Mouse (Mus musculus) lung, postnatal 10 days (tissue): Measurements from ENCODE around the gene Clec10a.
"Not testable (repeated sequence)": the region's sequence is repeated elsewhere in the genome, so short reads cannot be mapped to it uniquely, and the experiment has no call there.

Source experiments
- DNase-seq: peaks from one replicate; pipeline ENCODE4 v3.0.0; 2021

The Clec10a gene

DNA sequence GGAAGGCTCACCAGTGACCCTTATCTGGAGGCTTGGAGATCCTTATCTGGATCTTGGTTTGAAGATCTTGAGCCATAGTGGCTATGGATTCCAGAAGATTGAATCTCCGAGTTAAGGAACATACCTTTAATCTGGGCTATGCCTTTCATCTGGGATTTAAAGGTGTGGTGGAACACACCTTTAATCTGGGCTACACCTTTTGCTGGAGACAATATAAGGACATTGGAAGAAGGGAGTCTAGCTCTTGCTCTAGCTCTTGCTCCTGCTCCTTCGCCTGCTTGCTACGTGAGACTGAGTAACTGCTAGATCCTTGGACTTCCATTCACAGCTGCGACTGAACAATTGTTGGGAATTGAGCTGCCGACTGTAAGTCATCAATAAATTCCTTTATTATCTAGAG is at the start of gene Clec10a:
Gene Clec10a, plus strand, starts transcription at position 301 of the 400 bp plus-strand sequence.
- DNase-seq, result not testable (repeated sequence)

DNA sequence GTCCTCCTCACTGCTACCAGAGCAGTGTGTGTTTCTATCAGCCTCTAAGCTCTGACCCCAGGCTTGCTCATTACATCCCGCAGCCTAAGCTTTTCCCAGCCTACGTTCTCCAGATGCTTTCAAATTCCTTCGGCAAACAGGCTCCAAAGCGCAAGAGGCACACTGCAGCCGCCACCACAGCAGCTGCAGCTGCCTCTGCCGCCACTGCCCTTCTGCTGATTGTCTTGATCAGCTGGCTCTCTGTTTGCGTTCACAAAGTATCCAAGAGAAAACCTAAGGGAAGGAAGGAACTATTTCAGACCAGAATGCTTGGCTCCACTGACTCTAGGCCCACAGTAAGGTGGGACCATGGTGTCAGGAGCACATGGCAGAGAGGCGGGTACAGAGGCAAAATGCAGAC is 48.9 kb upstream of the Clec10a start:
- no peak for DNase-seq

DNA sequence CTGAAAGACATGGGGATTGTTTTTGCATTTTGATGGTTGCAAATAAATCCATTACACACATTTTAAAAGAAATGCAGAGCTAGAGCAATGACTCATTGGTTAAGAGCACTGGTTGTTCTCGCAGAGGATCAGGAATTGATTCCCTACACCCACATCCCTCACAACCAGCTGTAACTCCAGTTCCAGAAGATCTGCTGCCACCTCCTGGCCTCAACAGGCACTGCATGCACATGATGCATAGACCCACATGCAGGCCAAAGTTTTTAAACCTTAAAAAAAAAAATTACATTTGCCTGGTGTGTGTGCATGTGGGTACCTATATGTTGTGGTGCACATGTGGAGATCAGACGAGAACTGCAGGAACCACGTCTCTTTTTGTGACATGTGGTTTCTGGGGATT is 45.9 kb upstream of the Clec10a start:
- peak; percentile 37 for DNase-seq

DNA sequence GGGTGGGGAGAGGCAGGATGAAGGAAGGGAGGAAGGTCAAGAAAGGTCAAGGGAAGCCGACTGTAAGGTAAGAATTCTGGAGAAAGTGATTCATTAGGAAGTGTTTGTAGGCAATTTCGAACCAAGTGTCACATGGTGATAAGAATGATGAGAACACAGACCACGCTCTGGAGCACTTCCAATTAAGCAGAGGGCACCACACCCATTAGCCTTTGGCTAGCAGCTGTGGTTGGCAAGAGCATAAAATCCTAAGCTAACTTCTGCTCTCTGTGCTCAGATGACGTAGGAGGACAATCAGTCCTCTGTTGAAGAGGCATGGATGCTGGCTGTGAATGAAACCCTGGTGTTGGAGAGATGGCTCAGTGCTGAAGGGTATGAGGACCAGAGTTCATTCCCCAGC is 41.4 kb upstream of the Clec10a start:
- DNase-seq, result no peak

DNA sequence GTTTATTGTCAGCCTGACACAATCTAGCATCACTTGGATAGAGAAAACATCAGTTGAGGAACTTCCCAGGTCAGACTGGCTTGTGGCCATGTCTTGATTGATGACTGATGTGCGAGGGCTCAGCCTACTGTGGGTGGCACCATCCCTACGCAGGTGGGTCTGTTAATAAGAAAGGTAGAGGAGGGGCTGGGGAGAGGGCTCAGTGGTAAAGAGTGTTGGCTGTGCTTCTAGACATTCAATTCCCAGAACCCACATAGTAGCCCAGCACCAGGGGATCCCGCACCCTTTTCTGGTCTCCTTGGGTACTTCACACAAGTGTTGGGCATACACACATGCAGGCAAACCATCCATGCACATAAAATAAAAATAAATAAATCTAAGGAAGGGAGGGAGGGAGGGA is 40.1 kb upstream of the Clec10a start:
- DNase-seq, result no peak

DNA sequence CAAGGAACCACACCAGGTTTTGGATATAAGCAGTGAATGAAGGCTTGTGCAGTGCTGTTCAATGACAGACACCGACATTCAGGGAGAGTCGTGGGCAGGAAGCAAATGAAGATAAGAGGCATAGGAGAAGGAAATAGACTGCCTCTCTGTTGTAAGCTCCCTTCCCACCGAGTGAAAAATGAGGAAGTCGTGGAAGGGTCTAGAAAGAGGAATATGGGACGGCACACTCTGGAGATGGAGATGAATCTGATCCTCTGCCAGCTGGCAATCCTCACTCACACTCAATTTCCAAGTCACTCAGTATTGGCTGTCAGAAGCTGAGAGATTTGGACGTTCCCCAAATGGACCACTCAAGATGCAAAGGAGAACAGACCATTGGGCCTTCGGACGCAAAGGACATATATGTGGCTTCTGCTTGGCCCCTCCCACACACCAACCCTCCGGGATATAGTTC is 26.0 kb upstream of the Clec10a start, which contains the start of gene Mgl2:
Gene Mgl2, plus strand, starts transcription at position 404 of the 454 bp plus-strand sequence.
- peak; percentile 78 for DNase-seq

DNA sequence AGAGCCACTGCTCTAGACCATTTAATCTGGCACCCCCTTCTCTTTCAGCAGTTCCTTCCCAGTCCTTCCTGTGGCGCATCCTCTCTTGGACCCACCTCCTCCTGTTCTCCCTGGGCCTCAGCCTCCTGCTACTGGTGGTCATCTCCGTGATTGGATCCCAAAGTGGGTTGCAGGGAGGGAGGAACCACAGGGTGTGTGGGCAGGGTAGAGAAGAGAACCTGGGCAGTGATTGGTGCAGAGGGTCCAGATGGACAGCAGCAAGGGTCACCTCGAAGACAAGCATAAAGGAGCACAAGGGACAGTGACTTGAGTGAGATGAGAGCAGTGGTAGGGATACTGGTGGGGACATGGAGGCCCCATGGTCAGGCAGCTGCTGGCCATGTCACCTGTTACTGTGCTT is 21.0 kb upstream of the Clec10a start:
- DNase-seq, result not testable (repeated sequence)

DNA sequence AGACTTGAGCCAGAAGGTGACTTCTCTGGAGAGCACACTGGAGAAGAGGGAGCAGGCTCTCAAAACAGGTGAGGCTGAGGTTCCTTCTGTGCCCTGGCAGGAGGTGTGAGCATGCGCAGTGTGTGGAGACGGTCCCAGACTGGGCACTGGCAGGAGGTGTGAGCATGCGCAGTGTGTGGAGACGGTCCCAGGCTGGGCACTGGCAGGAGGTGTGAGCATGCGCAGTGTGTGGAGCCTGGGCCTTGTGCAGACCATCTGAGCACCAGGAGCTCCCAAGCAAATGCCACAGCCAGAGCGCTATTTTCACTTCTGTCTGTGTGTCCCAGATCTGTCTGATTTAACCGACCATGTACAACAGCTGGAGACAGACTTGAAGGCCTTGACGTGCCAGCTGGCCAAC is 20.1 kb upstream of the Clec10a start:
- not testable (repeated sequence) for DNase-seq

DNA sequence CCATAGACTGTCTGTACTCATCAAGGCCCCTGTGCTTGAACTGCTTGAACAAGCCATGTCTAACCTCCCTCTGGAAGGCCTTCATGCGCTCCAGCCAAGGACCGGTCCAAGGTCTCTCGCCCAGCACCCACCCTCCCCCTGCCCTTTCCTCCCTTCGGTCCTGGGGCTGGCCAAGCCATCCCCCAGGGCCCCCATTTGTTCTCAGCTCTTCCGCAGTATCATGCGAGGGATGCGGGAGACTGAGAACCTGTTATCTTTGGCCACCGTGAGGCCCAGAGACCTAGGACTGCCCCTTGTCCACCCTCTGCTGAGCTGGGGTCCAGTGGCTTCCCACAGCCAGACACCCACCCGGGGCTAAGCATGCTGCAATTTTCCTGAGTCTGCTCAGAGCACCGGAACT is 16.8 kb upstream of the Clec10a start:
- no peak for DNase-seq

DNA sequence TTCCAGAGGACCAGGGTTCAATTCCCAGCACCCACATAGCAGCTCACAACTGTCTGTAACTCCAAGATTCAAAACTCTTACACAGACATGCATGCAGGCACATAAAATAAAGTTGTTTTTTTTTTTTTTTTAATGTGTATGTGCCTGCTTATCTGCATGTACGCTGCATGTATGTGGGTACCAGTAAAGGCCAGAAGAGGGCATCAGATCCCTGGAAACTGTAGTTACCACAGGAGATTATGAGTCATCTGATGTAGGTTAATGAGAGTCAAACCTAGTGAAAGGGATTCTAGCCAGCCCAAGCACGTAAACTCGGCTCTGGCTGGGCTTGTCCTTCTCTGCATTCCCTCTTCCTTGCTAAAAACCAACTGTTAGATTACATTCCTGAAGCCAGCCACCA is 4.9 kb upstream of the Clec10a start:
- peak; percentile 27 for DNase-seq

DNA sequence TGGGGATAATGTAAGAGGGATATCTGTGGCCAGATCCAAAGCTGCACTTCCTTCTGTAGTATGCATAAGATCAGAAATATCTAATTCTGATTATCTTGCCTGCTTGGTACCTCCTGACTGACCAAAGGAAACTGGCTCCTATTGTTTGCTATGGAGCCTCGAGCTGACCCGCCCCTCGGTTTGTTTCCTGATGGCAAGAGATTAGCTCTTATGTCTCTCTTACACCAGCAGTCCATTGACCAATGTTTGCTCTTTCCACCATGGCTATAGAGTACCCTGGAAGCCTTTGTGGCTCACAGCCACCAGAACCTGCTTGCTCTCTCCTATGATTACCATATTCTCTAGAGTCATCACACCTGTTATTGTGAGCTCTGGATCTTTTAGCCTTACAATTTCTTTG is 6.3 kb downstream of the Clec10a start:
- DNase-seq, result peak; percentile 17

DNA sequence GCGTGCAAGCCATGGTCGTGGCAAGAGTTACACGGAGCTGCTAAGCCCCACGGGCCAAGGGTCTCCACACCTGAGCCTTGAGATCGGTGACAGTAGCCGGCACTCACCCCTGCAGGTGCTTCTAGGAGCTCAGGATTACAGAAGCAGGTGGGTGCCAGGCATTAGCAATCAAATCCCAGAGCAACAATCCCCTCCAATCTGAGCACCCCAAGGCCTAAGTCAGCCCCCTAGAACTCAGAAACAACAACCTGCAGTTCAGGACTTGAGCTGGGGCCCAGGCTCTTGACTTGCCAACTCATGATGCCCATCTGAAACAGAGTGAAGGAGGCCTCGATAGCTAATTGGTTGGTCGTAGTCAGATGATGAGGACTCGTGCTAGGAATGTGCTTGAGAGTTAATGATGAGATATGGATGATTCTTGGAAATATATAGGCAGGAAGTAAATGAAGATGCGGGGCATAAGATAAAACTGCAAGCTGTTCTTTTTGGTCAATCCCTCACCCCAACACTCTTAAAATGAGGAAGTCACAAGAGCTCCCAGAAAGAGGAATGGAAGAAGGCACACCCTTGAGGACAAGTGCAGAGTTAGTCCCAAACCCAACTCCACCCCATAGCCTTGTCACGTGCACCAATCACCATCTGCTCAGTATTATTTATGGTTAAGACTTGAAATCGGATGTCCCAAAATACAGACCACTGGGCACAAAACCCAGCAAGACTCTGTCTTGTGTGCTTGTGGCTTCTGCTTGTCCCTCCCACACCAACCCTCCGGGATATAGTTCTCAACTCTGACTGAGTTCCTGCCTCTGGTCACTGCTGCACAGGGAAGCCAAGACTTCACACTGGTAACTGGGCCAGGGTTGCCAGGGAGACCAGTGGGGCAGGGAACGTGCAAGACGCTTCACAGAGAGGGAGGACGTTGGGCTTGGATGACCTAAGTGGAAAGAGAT is 10.2 kb downstream of the Clec10a start:
- peak; percentile 20 for DNase-seq

DNA sequence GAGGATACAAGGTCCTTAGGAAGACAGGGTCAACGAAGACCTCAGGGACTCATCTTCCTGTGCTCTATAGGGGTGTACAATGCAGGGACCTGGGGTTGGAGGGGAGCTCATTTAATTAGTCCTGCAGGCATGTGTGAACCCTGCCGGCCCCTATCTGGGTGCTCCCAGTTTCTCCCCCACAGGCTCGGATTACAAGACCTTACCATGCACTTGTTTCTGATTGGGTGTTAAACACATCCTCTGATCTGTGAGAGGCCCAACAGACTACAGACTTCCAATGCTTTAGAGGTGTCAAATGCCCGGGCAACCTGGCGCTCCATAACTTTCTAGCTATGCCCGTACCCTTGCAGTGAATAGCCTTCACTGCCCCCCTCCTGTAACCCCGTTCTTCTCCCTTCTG is 12.1 kb downstream of the Clec10a start:
- no peak for DNase-seq

DNA sequence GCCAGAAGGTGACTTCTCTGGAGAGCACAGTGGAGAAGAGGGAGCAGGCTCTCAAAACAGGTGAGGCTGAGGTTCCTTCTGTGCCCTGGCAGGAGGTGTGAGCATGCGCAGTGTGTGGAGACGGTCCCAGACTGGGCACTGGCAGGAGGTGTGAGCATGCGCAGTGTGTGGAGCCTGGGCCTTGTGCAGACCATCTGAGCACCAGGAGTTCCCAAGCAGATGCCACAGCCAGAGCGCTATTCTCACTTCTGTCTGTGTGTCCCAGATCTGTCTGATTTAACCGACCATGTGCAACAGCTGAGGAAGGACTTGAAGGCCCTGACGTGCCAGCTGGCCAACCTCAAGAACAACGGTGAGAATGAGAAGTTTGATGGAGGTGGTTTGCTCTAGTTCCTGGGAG is 13.5 kb downstream of the Clec10a start:
- DNase-seq, result not testable (repeated sequence)

DNA sequence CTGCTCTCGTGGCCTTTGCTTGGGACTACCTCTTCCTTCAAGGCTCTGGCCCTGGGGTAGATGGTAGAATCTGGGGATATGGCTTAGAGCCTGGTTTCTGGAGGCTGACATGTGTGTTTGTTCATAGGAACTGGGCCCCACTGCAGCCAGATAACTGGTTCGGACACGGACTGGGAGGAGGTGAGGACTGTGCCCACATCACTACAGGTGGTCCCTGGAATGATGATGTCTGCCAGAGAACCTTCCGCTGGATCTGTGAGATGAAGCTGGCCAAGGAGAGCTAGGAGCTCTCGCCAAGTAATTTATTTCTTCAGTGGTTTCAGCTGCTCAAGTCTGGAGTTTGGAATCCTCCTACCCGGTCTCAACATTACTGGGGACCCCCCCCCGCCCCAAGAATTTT is 14.3 kb downstream of the Clec10a start:
- no peak for DNase-seq

DNA sequence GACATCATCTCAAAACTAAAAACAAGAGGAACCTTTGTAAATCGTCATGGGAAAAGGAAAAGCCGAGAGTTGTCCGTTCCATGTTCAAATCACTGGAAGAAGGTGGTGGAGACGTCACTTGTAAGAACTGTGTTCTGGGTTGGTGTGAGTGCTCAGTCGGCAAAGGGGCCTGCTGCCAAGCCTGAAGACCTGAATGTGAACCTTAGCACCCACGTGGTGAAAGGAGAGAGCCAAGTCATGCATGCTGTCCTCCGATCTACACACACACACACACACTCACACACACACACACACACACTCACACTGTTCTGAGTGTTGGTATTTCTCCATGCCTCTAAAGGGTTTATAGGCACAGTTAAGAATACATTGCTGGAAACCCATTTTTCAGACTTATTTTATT is 15.2 kb downstream of the Clec10a start:
- no peak for DNase-seq

DNA sequence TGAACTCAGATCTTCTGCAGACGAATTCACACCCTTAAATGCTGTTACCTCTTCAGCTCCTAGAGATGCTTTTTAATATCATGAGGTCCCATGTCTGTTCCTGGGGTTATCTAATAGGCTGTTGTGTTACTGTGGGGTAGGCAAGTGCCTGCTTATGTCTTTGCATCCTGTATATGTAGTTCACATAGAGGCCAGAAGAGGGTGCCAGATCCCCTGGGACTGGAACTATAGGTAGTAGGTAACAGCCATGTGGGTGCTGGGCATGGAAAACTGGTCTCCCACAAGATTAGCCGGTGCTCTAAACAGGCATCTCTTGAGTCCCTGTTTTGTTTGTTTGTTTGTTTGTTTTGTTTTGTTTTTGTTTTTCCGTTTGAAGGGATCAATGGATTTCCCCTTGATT is 15.8 kb downstream of the Clec10a start:
- DNase-seq, result peak; percentile 54

DNA sequence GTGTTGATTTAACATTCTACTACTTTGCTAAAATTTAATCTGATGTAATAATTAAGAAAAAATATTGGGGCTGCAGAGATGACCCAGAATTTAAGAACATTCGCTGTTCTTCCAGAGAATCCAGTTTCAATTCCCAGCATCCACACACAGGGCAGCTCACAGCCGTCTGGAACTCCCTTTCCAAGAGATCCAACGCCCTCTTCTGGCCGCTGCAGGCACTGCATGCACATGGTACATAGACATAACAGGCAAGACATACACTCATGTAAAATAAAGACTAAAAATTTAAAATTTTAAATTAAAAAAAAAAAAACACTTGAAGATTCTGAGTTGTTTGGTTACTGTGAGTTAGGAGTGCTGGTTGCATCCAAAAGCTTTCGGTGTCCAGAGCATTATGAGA is 16.3 kb downstream of the Clec10a start:
- peak; percentile 13 for DNase-seq

DNA sequence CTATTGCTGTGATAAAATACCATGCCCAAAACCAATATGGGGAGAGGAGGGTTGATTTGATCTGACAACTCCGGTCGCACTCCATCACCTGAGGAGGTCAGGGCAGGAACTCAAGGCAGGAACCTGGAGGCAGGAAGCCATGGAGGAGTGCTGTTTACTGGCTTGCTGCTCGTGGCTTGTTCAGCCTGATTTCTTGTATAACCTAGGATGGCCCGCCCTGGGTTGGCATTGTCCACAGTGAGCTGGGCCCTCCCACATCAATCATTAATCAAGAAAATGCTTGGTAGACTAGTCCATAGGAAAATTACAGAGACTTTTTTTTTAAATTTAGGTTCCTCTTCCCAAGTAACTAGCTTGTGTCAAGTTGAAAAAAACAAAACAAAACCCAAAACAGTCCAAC is 18.5 kb downstream of the Clec10a start:
- no peak for DNase-seq

DNA sequence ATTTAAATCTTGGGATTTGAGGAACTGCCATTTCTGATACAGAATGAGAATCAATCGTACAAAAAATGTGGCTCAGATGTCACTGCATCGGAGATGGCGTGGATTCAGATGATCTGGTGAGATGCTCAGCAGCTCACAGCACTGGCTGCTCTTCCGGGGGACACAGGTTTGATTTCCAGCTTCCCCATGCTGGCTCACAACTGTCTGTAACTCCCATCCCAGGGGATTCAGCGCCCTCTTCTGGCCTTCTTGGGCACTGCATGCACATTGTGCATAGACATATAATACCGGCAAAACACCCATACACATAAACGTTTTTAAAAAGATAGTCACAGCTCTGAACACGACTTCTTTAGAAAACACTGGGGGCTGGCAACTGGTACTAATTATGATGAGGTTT is 21.6 kb downstream of the Clec10a start:
- peak; percentile 24 for DNase-seq

DNA sequence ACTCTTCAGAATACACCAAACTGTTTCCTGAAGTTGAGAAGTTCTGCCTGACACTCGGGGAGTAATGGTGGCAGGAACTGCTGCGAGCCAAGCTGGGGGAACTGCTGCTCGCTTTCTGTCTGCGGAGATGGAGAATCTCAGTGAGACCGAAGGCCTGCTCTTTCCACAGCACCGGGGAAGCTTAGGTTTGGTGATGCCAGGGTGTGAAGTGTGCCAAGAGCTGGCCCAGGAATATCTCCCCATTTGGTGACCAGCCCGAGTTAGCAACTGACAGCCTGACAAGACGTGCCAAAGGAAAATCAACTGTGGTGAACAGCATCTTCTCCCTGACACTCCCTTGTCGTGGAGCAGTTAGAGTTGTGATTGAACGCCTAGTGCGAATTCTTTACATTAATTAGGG is 22.3 kb downstream of the Clec10a start:
- no peak for DNase-seq

DNA sequence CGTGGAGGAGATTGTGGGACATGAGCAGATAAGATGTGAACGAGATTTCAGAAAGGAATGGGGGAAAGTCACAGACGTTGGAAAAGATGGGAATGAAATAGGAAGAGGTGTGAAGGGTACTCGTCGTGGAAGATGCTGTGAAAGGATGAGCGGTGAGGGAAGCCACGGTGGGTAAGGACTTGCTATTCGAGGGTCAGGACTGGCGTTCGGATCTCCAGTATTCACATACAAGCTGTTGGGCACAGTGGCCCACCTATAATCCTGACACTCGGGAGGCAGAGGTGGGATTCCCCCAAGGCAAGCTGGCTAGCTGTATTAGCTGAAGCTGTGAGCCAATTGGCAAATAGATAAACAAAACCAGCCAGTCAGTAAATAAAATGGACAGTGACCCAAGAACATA is 22.8 kb downstream of the Clec10a start:
- no peak for DNase-seq

DNA sequence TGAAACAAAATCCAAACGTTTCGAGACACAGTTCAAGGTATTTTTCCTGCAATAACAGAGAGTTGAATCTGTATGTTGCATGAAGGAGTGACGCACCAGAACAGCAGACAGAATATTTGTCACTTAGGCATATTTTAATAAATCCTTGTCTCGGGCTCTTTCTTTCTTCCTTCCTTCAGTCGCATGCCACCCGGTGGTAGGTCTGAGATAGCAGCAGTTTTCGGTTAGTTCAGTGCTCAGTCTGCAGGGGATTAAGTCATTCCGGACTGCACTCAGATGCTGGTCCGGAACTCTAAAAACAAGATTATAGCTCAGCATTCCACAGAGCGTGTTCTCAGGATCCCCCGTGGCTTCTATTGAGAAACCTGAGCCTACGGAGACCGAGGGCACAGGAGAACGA is 23.4 kb downstream of the Clec10a start:
- peak; percentile 47 for DNase-seq

DNA sequence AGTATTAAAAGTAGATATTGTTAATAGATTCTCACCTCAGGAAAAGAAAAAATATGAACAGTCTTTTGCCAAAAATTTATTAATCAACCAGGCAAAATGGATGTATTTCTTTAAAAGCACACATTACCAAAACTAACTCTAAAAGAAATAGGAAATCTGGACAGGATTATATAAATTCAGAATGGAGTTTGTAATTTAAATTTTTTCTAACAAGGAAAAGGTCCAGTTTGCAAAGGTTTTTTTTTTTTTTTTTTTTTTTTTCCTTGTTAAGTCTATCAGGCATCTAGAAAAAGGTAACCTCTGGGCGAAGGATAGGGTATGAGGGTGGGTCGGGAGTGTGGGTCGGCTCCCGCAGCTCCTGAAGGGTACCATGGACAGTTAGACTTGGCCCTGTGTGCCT is 24.5 kb downstream of the Clec10a start:
- no peak for DNase-seq

DNA sequence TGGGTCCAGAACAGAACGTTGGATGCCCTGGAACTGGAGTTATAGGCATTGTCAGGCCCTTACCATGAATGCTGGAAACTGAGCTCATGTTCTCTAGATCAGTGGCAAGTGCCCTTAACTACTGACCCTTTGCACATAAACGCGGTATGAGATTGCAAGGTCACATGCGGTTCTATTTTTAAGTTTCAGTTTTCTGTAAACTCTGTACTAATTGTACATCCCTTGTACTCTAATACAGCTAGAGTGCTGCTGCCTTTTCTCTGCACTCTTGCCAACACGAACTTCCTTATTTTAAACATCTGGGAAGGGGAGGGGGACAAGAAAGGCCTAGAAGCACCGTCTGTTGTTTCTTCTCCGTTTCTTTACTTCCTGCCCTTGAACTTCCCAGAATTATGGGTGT is 29.1 kb downstream of the Clec10a start:
- no peak for DNase-seq
